ENCODE assay signal across 8 mouse cellular contexts in genomic region chr7:112502050-112502809, GRCm38 (mm10).
DNase-seq lines count a peak whose midpoint lies in the region; ATAC-seq and TF ChIP-seq lines count a peak whose summit lies in the region.
"Had no signal": no experiment of that assay in that cellular context is flagged by ENCODE, and none has a peak within 500 bp of the region (broad histone marks: within the 10 kb centered on the region; RNA-seq: fewer than 3 reads in every experiment).

No protein-coding gene starts in this region.

- 0 out of 2 replicates have a peak overlapping the region, but pooled peaks have one; percentile 26 for H3K27ac ChIP-seq in lung, postnatal 0 days (ENCODE audit: low read length)
- H3K27ac ChIP-seq in embryonic facial prominence, embryonic 15.5 days (replicated peaks): peak overlapping the region; percentile 94
- H3K27ac ChIP-seq in hindbrain, postnatal 0 days: no peak overlapping the region
- no peak overlapping the region for H3K27ac ChIP-seq in neural tube, embryonic 11.5 days (ENCODE audit: low read depth, low read length)

- ATAC-seq in lung, postnatal 0 days: no peak
- peak; percentile 30; the same call in 1 of the 2 replicates for ATAC-seq in embryonic facial prominence, embryonic 15.5 days (ENCODE audit: insufficient number of reproducible peaks, low FRiP score, low TSS enrichment, low read depth)
- peak; percentile 73; the same call in 1 of the 2 replicates for ATAC-seq in hindbrain, postnatal 0 days
- ATAC-seq in neural tube, embryonic 11.5 days (ENCODE audit: insufficient read depth, low FRiP score, low TSS enrichment): no peak; the same call in 1 of the 2 replicates

- no peaks in the 10 kb centered on the region for H3K27me3 ChIP-seq in lung, postnatal 0 days (replicated peaks; ENCODE audit: insufficient read depth, low read length)
- H3K27me3 ChIP-seq in embryonic facial prominence, embryonic 15.5 days: no peaks in the 10 kb centered on the region
- H3K27me3 ChIP-seq in hindbrain, postnatal 0 days (ENCODE audit: insufficient read depth, low read length): no peaks in the 10 kb centered on the region
- H3K27me3 ChIP-seq in neural tube, embryonic 11.5 days (ENCODE audit: control insufficient read depth, insufficient read depth, low read length): no peaks in the 10 kb centered on the region

- no peaks in the 10 kb centered on the region for H3K36me3 ChIP-seq in lung, postnatal 0 days (ENCODE audit: insufficient read depth, low read length)
- H3K36me3 ChIP-seq in embryonic facial prominence, embryonic 15.5 days: no peaks in the 10 kb centered on the region
- no peaks in the 10 kb centered on the region for H3K36me3 ChIP-seq in hindbrain, postnatal 0 days (ENCODE audit: insufficient read depth, low read length)
- no peaks in the 10 kb centered on the region for H3K36me3 ChIP-seq in neural tube, embryonic 11.5 days (ENCODE audit: control insufficient read depth, insufficient read depth, low read length)

- DNase-seq in lung, postnatal 0 days (ENCODE audit: low spot score): no peak
- no peak for DNase-seq in lung, postnatal 4 days
- peak; percentile 71 for DNase-seq in hindbrain, postnatal 0 days (ENCODE audit: low spot score)
- no peak for DNase-seq in neural tube, embryonic 11.5 days (ENCODE audit: low spot score)
- DNase-seq in natural killer cell, adult 2 months (ENCODE audit: low spot score in 2 of 2): no peak
- DNase-seq in gastrocnemius, postnatal 25 days: no peak

- TF ChIP-seq EP300 in lung, postnatal 0 days (IDR thresholded peaks at IDR 0.05): no peak

- no peak overlapping the region for H3K4me3 ChIP-seq in lung, postnatal 0 days (ENCODE audit: low read depth, low read length)
- H3K4me3 ChIP-seq in embryonic facial prominence, embryonic 15.5 days (replicated peaks): no peak overlapping the region
- no peak overlapping the region for H3K4me3 ChIP-seq in hindbrain, postnatal 0 days (ENCODE audit: low read length)
- no peak overlapping the region for H3K4me3 ChIP-seq in neural tube, embryonic 11.5 days (ENCODE audit: low read depth, low read length)
- H3K4me3 ChIP-seq: erythroblast, embryonic 14.5 days had no signal

- WGBS in lung, postnatal 0 days: 36% methylated on average over 18 of the region's 18 CpGs
- WGBS in embryonic facial prominence, embryonic 15.5 days: 22% methylated on average over 18 of the region's 18 CpGs
- WGBS in hindbrain, postnatal 0 days: 21% methylated on average over 17 of the region's 18 CpGs
- 29% methylated on average over 17 of the region's 18 CpGs for WGBS in neural tube, embryonic 11.5 days

- TF ChIP-seq CTCF in lung, postnatal 0 days (IDR thresholded peaks at IDR 0.05): no peak
- peak; percentile 16; the same call in 1 of the 2 replicates for TF ChIP-seq CTCF in hindbrain, postnatal 0 days (IDR thresholded peaks at IDR 0.05; ENCODE audit: low read depth)

- H3K9me3 ChIP-seq in lung, postnatal 0 days (ENCODE audit: low read length): no peaks in the 10 kb centered on the region
- H3K9me3 ChIP-seq in embryonic facial prominence, embryonic 15.5 days (replicated peaks): no peaks in the 10 kb centered on the region
- H3K9me3 ChIP-seq in hindbrain, postnatal 0 days (ENCODE audit: low read length): no peaks in the 10 kb centered on the region
- no peaks in the 10 kb centered on the region for H3K9me3 ChIP-seq in neural tube, embryonic 11.5 days (ENCODE audit: control insufficient read depth, low read length)

- no peak overlapping the region for H3K4me2 ChIP-seq in lung, postnatal 0 days (replicated peaks; ENCODE audit: low read depth, low read length)
- peak overlapping the region; percentile 36 for H3K4me2 ChIP-seq in embryonic facial prominence, embryonic 15.5 days (replicated peaks)
- H3K4me2 ChIP-seq in hindbrain, postnatal 0 days (ENCODE audit: low read depth, low read length): peak overlapping the region; percentile 47
- H3K4me2 ChIP-seq in neural tube, embryonic 11.5 days (ENCODE audit: low read depth): 0 out of 2 replicates have a peak overlapping the region, but pooled peaks have one; percentile 10

- H3K4me1 ChIP-seq in lung, postnatal 0 days (ENCODE audit: insufficient read depth, low read depth, low read length): peaks cover 12% of the 10 kb centered on the region; the same call in 1 of the 2 replicates
- peaks cover 77% of the 10 kb centered on the region for H3K4me1 ChIP-seq in embryonic facial prominence, embryonic 15.5 days
- H3K4me1 ChIP-seq in hindbrain, postnatal 0 days (ENCODE audit: insufficient read depth, low read length): peaks cover 12% of the 10 kb centered on the region; the same call in 1 of the 2 replicates
- H3K4me1 ChIP-seq in neural tube, embryonic 11.5 days (ENCODE audit: control insufficient read depth, insufficient read depth, low read length): peaks cover 36% of the 10 kb centered on the region

- H3K9ac ChIP-seq in lung, postnatal 0 days (replicated peaks; ENCODE audit: low read depth): no peak overlapping the region
- H3K9ac ChIP-seq in embryonic facial prominence, embryonic 15.5 days: no peak overlapping the region
- H3K9ac ChIP-seq in hindbrain, postnatal 0 days (replicated peaks; ENCODE audit: low read length): 0 out of 2 replicates have a peak overlapping the region, but pooled peaks have one; percentile 5
- no peak overlapping the region for H3K9ac ChIP-seq in neural tube, embryonic 11.5 days (ENCODE audit: low read length)

Comparison
In these comparisons a context has a peak if more than half of its experiments do, and no peak if none do; other contexts are left out.
1. ATAC-seq: peak in embryonic facial prominence, embryonic 15.5 days (single experiment) and hindbrain, postnatal 0 days (single experiment); none in lung, postnatal 0 days (single experiment) and neural tube, embryonic 11.5 days (single experiment).
2. H3K27ac ChIP-seq: peak in lung, postnatal 0 days (single experiment) and embryonic facial prominence, embryonic 15.5 days (single experiment); none in hindbrain, postnatal 0 days (single experiment) and neural tube, embryonic 11.5 days (single experiment).